Mouse (Mus musculus) intestine, embryonic 14.5 days (tissue): ENCODE measurements around the gene Fndc3b. TPM values are rescaled to one million over a fixed set of nuclear protein-coding genes. Genes with fewer than 3 reads are reported as not detected.

Experiments
- ATAC-seq: fragments of 200-750 bp; cut with Nextera tagmentation; replicated peaks from 2 replicates; pipeline ENCODE4 v1.8.0; 2017; ENCODE audit warnings: low read depth, moderate number of reproducible peaks, moderate TSS enrichment, moderate library complexity; ENCODE audit not compliant: low FRiP score, low TSS enrichment
- DNase-seq: peaks from one replicate; pipeline ENCODE4 v3.0.0-alpha.2; 2018; ENCODE audit warnings: low spot score
- H3K27ac ChIP-seq: fragments of 300-500 bp; sonication (generic); 2 replicates; pipeline ENCODE4 v1.5.1; 2014; ENCODE audit warnings: low read depth, mild to moderate bottlenecking, control low read depth
- H3K27me3 ChIP-seq: fragments of 300-500 bp; sonication (generic); replicated peaks from 2 replicates; pipeline ENCODE4 v1.6.1; 2014; ENCODE audit warnings: low read length, control low read depth; ENCODE audit not compliant: control insufficient read depth, insufficient read depth
- H3K36me3 ChIP-seq: fragments of 300-500 bp; sonication (generic); 2 replicates; pipeline ENCODE4 v1.6.1; 2014; ENCODE audit warnings: low read length, control low read depth; ENCODE audit not compliant: control insufficient read depth, insufficient read depth
- H3K4me1 ChIP-seq: fragments of 300-500 bp; sonication (generic); replicated peaks from 2 replicates; pipeline ENCODE4 v1.6.1; 2014; ENCODE audit warnings: low read length, control low read depth, mixed read lengths; ENCODE audit not compliant: control insufficient read depth, insufficient read depth
- H3K4me2 ChIP-seq: fragments of 300-500 bp; sonication (generic); 2 replicates; pipeline ENCODE4 v1.6.1; 2014; ENCODE audit warnings: low read length
- H3K4me3 ChIP-seq: fragments of 300-500 bp; sonication (generic); 2 replicates; pipeline ENCODE4 v1.5.1; 2014; ENCODE audit warnings: low read depth, low read length, control low read depth, mixed read lengths
- H3K9ac ChIP-seq: fragments of 300-500 bp; sonication (generic); 2 replicates; pipeline ENCODE4 v1.6.1; 2014; ENCODE audit warnings: mild to moderate bottlenecking, low read length
- H3K9me3 ChIP-seq: fragments of 300-500 bp; sonication (generic); 2 replicates; pipeline ENCODE4 v1.6.1; 2016; ENCODE audit warnings: low read length, control low read depth; ENCODE audit not compliant: control insufficient read depth
- WGBS: fragments of 180-500 bp; shearing (Covaris S2); extraction: QIAGEN DNeasy Blood & Tissue Kit; methylation state at CpG from one replicate; pipeline ENCODE4 v1.1.7; 2014; 5-methylcytosine and 5-hydroxymethylcytosine counted together
- polyA plus RNA-seq: library from polyadenylated mRNA; unstranded; fragments of >200 nt; fragmentation: Nextera tagmentation; extraction: Ambion mirVana; gene quantifications from 2 replicates; pipeline ENCODE4 v1.2.1, GENCODE M21; 2014

Gene Fndc3b
- polyA plus RNA-seq, 1 experiment from 2014 or later = 26.1 TPM

GRCm38 (mm10) chr3:27516536-27516935, 194.6 kb downstream of the Fndc3b start:
- H3K4me2 ChIP-seq = no peak overlapping the region
- H3K27me3 ChIP-seq = no peaks in the 10 kb centered on the region
- no peak for DNase-seq
- H3K9ac ChIP-seq = no peak overlapping the region
- no peak overlapping the region for H3K4me3 ChIP-seq
- ATAC-seq = no peak
- no peaks in the 10 kb centered on the region for H3K4me1 ChIP-seq
- H3K36me3 ChIP-seq = peaks cover 5% of the 10 kb centered on the region; the same call in 1 of the 2 replicates
- no peaks in the 10 kb centered on the region for H3K9me3 ChIP-seq
- WGBS = 43% methylated on average over 5 of the region's 5 CpGs
- no peak overlapping the region for H3K27ac ChIP-seq

GRCm38 (mm10) chr3:27511765-27512164, 199.3 kb downstream of the Fndc3b start:
- no peak overlapping the region for H3K9ac ChIP-seq
- H3K36me3 ChIP-seq = peaks cover 21% of the 10 kb centered on the region
- no peaks in the 10 kb centered on the region for H3K4me1 ChIP-seq
- no peak overlapping the region for H3K4me2 ChIP-seq
- no peak overlapping the region for H3K27ac ChIP-seq
- ATAC-seq (no peak), DNase-seq (no peak)
- no peaks in the 10 kb centered on the region for H3K27me3 ChIP-seq
- H3K4me3 ChIP-seq = no peak overlapping the region
- H3K9me3 ChIP-seq = no peaks in the 10 kb centered on the region
- WGBS = 82% methylated on average over 10 of the region's 10 CpGs

- Histone ChIP-seq H3K9me3 (no peaks in the 10 kb centered on the region), H3K4me1 (no peaks in the 10 kb centered on the region), H3K9ac (no peak overlapping the region), H3K4me3 (no peak overlapping the region), H3K4me2 (no peak overlapping the region), H3K27ac (no peak overlapping the region), H3K27me3 (no peaks in the 10 kb centered on the region), H3K36me3 (peaks cover 31% of the 10 kb centered on the region)
- no peak for DNase-seq
- no peak for ATAC-seq
- 88% methylated on average over 3 of the region's 3 CpGs for WGBS
Observed at GRCm38 (mm10) chr3:27506886-27507285, 204.2 kb downstream of the Fndc3b start.

GRCm38 (mm10) chr3:27505582-27505981, 205.5 kb downstream of the Fndc3b start:
- peaks cover 42% of the 10 kb centered on the region for H3K36me3 ChIP-seq
- H3K27me3 ChIP-seq = no peaks in the 10 kb centered on the region
- no peak overlapping the region for H3K27ac ChIP-seq
- DNase-seq = no peak
- no peak overlapping the region for H3K4me2 ChIP-seq
- no peaks in the 10 kb centered on the region for H3K4me1 ChIP-seq
- no peak for ATAC-seq
- WGBS = 90% methylated on average over 3 of the region's 3 CpGs
- H3K9ac ChIP-seq = no peak overlapping the region
- H3K9me3 ChIP-seq = no peaks in the 10 kb centered on the region
- no peak overlapping the region for H3K4me3 ChIP-seq

- no peaks in the 10 kb centered on the region for H3K27me3 ChIP-seq
- no peak overlapping the region for H3K27ac ChIP-seq
- WGBS = 89% methylated on average over 7 of the region's 7 CpGs
- no peak overlapping the region for H3K9ac ChIP-seq
- 0 out of 2 replicates have a peak, but pooled peaks cover 3% of the 10 kb centered on the region for H3K9me3 ChIP-seq
- DNase-seq = no peak
- ATAC-seq = no peak
- peaks cover 54% of the 10 kb centered on the region for H3K36me3 ChIP-seq
- no peak overlapping the region for H3K4me3 ChIP-seq
- H3K4me1 ChIP-seq = no peaks in the 10 kb centered on the region
- H3K4me2 ChIP-seq = no peak overlapping the region
Observed at GRCm38 (mm10) chr3:27503279-27504038, 207.6 kb downstream of the Fndc3b start.

GRCm38 (mm10) chr3:27495296-27496073, 215.6 kb downstream of the Fndc3b start:
- no peak for ATAC-seq
- no peak overlapping the region for H3K4me3 ChIP-seq
- WGBS = 85% methylated on average over 14 of the region's 14 CpGs

GRCm38 (mm10) chr3:27494698-27495097, 216.4 kb downstream of the Fndc3b start:
- Histone ChIP-seq H3K9me3 (no peaks in the 10 kb centered on the region), H3K36me3 (peaks cover 64% of the 10 kb centered on the region), H3K27ac (no peak overlapping the region), H3K4me1 (no peaks in the 10 kb centered on the region), H3K27me3 (no peaks in the 10 kb centered on the region), H3K4me3 (no peak overlapping the region), H3K4me2 (no peak overlapping the region), H3K9ac (no peak overlapping the region)
- no peak for ATAC-seq
- WGBS = 88% methylated on average over 6 of the region's 6 CpGs
- DNase-seq = no peak

More at GRCm38 (mm10) chr3:27495296-27496073, 215.6 kb downstream of the Fndc3b start:
- H3K36me3 ChIP-seq = peaks cover 67% of the 10 kb centered on the region
- H3K9ac ChIP-seq = no peak overlapping the region
- no peaks in the 10 kb centered on the region for H3K27me3 ChIP-seq
- H3K4me1 ChIP-seq = no peaks in the 10 kb centered on the region
- DNase-seq = no peak
- H3K4me2 ChIP-seq = no peak overlapping the region
- H3K27ac ChIP-seq = no peak overlapping the region
- 0 out of 2 replicates have a peak, but pooled peaks cover 3% of the 10 kb centered on the region for H3K9me3 ChIP-seq

GRCm38 (mm10) chr3:27494066-27494465, 217.0 kb downstream of the Fndc3b start:
- Histone ChIP-seq H3K9me3 (no peaks in the 10 kb centered on the region), H3K27me3 (no peaks in the 10 kb centered on the region), H3K4me2 (no peak overlapping the region), H3K4me1 (no peaks in the 10 kb centered on the region), H3K36me3 (peaks cover 60% of the 10 kb centered on the region), H3K4me3 (no peak overlapping the region), H3K27ac (no peak overlapping the region), H3K9ac (no peak overlapping the region)
- DNase-seq (no peak), ATAC-seq (no peak)
- 92% methylated on average over 8 of the region's 8 CpGs for WGBS
